Mouse (Mus musculus): Measurements from ENCODE around the gene Ugt1a8.

DNA sequence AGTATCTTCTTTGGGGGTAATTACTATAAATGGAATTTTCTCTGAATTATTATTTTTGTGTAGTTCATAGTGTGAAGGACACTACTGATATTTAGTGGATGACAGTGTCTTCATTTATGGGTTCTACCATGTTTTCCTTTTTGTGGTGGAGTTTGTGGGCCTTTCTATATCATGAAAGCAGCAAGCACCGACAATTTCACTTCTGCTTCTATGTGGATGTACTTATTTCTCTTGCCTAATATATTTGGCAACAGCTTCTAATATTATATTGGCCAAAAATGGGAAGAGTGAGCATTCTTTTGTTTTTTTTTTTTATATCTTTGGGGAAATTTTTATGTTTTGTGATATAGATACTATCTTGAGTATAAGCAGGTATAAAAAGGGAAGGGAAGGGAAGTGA, 5.9 kb upstream of the Ugt1a8 start:
- TF ChIP-seq GATA1 (IDR thresholded peaks at IDR 0.05; ENCODE audit: borderline replicate concordance, low read length), result no peak
- no peak for TF ChIP-seq FLI1 (IDR thresholded peaks at IDR 0.05; ENCODE audit: low read length)
